Mouse (Mus musculus) mouse embryonic stem cell (cell line): ENCODE measurements around the gene Ndufv1.
"Not testable (repeated sequence)": the region's sequence is repeated elsewhere in the genome, so short reads cannot be mapped to it uniquely, and the experiment has no call there.

Experiments used
- in situ Hi-C, 2 experiments: fragments of 300-500 bp; cut with MboI; formaldehyde crosslinking; loops; 1 replicate in 1 of 2; 3 replicates in 1 of 2; pipeline ENCODE4 v1.14.3; 2019 to 2020; ENCODE audit warnings: low sequenced_read_pairs in 2 of 2, low pct_unique_long_range_greater_than_20kb in 1 of 2, mixed read lengths in 1 of 2; ENCODE audit not compliant: unreplicated experiment in 1 of 2

Gene Ndufv1

GRCm38 (mm10) chr19:4012432-4013022 is at the start of gene Ndufv1:
Gene Ndufv1 (minus strand): TSS chr19:4012806.
- in situ Hi-C loops: loop anchor here in 1 of 2 experiments (5.0 kb wide), 1 partner anchor 35 kb away; the partner anchor contains the start of gene Gstp2

GRCm38 (mm10) chr19:4060899-4061465 is 48.4 kb upstream of the Ndufv1 start:
- in situ Hi-C loops: no loop called here

- in situ Hi-C loops: not testable (repeated sequence)
Measured at GRCm38 (mm10) chr19:4060044-4060898, 47.7 kb upstream of the Ndufv1 start.

DNA sequence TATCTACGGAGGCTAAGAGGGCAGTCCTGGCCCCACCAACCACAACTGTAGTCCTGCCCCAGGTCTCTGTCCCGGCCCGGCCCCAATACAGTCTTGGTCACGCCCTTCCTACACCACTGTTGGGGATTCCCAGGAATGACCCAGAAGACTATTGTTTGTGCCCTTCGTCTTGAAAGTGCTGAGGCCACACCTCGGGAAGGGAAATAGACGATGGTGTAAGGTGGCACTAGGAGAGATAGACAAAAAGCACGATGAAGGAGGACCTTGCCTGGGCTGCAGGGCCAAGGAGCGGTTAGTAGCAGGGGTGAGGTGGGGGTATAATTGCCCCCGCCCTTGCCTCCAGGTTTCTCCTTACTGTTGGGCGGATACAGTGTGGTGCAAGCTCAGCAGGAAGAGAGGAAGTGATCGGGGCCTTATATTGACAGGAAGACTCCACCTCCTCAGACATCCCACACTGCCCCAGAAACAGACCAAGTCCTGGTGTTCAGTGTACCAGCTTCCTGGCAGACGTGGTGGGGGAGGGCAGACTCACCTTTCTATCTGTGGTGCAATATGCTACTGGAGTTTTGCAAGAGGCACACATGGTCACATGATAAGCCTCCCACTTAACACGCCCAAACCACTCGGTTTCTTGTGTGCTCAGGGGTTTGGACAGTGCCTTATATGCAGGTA is 46.6 kb upstream of the Ndufv1 start, which contains the start of gene Gstp3:
Gene Gstp3, minus strand, starts transcription at position 501 of the 672 bp plus-strand sequence.
- in situ Hi-C loops: no loop called here

DNA sequence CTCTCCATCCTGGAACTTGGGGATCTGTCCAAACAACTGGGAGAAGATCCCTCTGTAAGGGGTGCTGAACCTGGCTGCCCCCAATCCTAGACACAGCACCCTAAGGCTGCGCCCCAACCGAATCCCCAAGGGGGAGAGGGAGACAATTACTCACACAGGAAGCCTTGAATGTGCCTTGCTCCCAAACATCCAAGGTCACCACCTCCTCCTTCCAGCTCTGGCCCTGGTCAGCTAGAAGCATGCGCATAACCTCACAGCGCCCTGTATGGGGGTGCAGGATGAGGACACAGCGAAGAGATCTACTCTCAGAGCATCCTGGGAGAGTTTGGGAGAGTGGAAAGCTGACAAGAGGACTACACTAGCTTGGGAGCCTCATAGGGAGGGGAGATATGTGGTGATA is 46.0 kb upstream of the Ndufv1 start:
- in situ Hi-C loops: no loop called here

GRCm38 (mm10) chr19:4057962-4058361 is 45.4 kb upstream of the Ndufv1 start:
- in situ Hi-C loops: no loop called here

- in situ Hi-C loops: no loop called here
Measured at GRCm38 (mm10) chr19:4057389-4057788, 44.8 kb upstream of the Ndufv1 start.

DNA sequence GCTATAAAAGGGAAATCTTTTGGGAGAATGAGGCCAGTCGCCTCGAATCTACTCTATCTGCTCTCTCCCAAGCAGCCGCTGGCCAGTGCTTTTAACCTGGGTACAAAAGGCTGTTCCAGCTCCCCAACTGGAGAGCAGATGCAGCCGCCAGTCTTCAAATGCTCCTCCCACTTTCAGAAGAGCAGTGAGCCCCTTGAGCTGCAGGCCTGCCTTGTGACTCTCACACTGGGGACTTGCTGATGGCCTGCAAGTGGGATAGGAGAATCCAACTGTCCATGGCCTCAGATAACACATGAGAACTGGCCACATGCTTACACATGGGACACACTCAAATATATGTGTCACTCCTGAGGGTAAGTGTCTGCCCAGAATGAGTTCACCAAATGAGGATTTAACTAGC is 44.1 kb upstream of the Ndufv1 start:
- in situ Hi-C loops: no loop called here

DNA sequence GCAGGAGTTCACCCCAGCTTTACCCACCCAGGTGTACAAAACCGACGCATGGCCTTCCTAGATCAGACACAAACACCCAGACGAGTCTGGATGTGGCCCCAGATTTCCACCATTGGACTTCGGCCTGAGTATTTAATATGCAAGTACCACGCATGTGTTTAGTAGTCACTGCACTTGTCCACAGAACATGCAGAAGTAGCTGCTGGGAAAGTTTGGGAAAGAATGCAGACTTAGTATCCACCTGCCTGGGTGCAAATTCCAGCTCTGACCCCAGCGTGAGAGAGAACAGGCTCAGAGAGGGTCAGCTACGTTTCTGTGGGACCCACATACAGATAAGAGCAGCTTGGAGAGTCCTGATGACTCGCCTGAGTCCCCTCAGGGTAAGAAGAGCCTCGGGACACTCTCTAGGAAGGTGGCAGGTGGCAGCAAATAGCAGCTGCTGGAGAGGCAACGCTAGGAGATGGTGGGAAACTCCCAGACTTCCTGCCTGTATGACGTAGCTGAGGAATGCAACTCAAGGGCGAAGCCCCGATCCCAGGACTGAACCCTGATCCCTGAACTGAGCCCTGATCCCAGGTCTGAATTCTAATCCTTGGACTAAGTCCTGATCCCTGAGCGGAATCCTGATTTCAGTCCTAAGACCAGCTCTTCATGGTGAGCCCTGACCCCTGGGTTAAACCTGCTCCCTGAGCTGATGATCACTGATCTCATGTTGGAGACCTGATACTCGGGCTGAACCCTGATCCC is 43.5 kb upstream of the Ndufv1 start:
- in situ Hi-C loops: no loop called here

DNA sequence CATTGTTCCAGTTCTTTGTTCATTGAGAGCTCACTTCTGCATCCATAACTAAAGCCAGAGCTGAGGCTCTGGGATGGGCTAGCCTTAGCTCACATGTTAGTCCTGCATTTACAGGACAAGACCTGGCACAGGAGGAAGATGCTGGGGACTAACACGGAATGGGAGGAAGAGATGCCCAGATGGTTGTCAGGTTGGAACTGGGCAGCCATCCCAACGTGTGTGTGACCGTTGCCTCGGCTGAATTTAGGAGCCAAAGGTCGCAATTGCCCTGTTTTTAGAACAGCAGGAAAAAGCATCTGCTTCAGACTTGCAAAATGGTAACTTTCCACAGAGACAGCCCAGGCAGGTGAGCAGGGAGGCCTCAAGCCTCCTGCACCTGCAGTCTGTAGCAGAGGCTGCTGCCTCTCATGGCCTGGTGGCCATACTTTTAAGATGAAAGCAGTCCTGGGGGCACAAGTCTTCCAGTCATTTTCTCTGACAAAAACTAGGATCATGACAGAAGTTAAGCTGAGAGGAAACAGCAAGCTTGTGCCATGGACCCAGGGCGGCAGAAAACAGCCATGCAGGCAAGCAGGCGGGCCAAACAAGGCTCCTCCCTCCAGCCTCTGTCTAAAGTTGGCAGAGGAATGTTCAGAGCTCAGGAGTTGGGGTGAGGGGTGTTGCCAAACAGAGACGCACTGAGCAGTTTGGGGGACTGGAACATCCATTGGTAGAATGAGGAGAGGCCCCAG is 42.8 kb upstream of the Ndufv1 start:
- in situ Hi-C loops: no loop called here

DNA sequence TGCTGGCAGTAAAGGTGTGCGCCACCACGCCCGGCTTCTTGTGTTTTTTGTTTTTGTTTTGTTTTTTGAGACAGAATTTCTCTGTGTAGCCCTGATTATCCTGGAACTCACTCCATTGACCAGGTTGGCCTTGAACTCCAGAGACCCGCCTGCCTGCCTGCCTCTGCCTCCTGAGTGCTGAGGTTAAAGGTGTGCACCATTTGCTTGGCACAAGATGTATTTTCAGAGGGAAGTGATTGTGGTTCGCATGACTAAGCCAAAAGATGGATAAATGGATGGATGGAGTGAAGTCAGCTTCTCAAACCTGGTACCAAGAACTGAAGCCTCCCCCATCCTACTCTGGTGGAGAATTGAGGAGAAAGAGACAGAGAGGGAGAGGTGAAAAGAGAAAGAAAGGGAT is 42.0 kb upstream of the Ndufv1 start:
- in situ Hi-C loops: no loop called here

- in situ Hi-C loops: no loop called here
Measured at GRCm38 (mm10) chr19:4052516-4053030, 40.0 kb upstream of the Ndufv1 start.

DNA sequence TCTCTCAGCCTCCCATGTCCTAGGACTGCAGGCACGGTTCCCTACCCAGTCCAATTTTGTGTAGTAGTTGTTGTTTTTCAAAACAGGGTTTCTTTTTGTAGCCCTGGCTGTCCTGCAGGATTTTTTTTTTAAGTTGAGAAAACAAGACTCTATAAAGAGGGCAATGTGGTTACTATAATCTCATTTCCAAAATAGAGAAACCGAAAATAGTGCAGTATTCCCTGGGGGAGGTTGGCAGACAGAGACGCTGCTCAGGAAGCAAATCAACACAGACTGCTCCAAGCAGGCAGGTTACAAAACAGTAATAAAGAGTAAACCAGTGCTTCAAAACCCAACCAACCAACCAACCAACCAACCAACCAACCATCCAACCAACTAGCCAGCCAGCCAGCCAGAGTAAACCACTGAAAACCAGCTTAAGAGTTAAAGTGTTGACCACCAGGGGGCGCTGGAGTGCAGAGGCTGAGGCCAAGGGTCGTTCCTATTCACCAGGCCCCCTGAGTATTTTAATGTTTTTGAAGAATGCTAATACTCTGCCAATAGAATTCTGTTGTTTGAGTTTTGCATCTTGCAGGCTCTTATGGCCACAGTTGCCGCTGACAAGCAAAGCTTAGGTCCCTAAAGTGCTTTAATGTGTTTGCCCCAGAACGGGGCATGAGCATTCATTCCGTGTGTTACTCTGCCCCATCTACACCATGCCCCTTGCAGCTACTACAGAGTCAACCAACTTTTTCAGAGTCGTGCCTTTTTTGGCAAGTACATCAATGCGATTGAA is 39.3 kb upstream of the Ndufv1 start:
- in situ Hi-C loops: no loop called here

DNA sequence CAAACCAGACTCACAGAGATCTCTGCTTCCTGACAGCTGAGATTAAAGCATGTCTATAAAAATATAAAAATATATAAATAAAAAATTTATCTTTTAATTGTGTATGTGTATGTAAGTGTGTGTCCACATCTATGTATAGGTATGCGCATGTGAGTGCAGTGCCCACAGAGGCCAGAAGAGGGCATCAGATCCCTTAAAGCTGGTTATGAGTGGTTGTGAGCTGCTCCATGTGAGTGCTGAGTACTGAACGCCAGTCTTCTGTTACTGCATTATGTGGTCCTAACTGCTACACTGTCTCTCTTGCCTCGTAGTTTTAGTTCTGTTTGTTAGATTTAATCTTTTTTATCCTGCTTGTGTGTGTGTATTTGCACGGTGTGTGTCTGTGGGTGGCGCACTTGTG is 38.4 kb upstream of the Ndufv1 start:
- in situ Hi-C loops: no loop called here

- in situ Hi-C loops: loop anchor here in 1 of 2 experiments (5.0 kb wide), 1 partner anchor 37 kb away; the partner anchor contains the start of gene Ndufv1
Measured at GRCm38 (mm10) chr19:4049069-4049468, 36.5 kb upstream of the Ndufv1 start.

GRCm38 (mm10) chr19:4047859-4048258 is 35.3 kb upstream of the Ndufv1 start:
- in situ Hi-C loops: loop anchor here in 1 of 2 experiments (5.0 kb wide), 1 partner anchor 36 kb away; the partner anchor contains the start of gene Ndufv1

DNA sequence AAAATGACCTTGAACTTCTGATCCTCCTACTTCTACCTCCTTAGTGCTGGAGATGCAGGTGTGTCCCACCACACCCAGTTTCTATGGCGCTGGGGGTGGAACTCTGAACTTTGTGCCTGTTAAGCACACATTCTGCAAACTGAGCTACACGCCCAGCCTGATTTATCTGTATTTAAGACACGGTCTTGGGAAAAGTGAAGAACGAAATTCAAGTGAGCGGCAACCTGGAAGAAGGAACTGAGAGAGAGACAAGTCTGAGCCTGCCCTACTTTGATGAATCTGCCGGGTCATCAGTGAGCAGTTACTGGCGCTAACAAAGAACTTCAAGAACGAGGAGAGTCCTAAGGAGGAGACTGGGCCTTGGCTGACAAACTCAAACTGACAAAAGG is 34.3 kb upstream of the Ndufv1 start:
- in situ Hi-C loops: loop anchor here in 1 of 2 experiments (5.0 kb wide), 1 partner anchor 35 kb away; the partner anchor contains the start of gene Ndufv1
